Mouse (Mus musculus): ENCODE results near the gene Rai1.

GRCm38 (mm10) chr11:60150677-60151076 is 45.9 kb downstream of the Rai1 start:
- no peak for TF ChIP-seq CTCF (conservative IDR thresholded peaks at IDR 0.05; ENCODE audit: low read length)
- TF ChIP-seq NANOG (IDR thresholded peaks at IDR 0.05; ENCODE audit: borderline replicate concordance, low read length) = no peak

Data from E14TG2a.4 (cell line).